Mouse (Mus musculus) lung, adult 2 months (tissue): ENCODE data around the gene Stk17b.

Source experiments
- CTCF ChIP-seq: fragments of 200-500 bp; IDR thresholded peaks from 2 replicates; pipeline ENCODE4 v1.5.1; 2011; ENCODE audit warnings: mild to moderate bottlenecking, low read length, control low read depth; ENCODE audit not compliant: insufficient read depth
- POLR2A ChIP-seq: fragments of 200-500 bp; IDR thresholded peaks from 2 replicates; pipeline ENCODE4 v1.6.1; 2011; ENCODE audit warnings: low read depth, mild to moderate bottlenecking, control low read depth, low read length, borderline replicate concordance; ENCODE audit errors: extremely low read depth

DNA sequence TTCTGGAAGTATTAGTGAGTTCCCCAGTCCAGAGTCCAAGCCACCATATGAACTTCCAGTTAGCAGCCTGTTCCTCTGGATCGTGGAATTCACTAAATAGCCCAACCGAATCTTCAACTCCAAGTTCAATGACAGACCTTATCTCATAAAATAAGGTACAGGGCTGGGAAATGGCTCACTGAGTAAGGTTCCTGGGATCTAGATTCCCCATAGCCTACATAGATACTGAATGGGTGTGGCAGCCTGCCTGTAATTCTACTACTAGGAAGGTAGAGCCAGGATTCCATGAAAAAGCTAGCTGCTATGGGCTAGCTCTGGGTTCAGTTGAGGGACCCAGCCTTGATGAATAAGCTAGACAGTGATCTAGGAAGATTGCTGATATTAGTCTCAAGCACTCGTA is 48.4 kb downstream of the Stk17b start:
- no peak for TF ChIP-seq CTCF
- TF ChIP-seq POLR2A = no peak
